Mouse (Mus musculus) E14TG2a.4 (cell line): ENCODE results near the gene Ptprt.

Experiments used
- CTCF ChIP-seq: conservative IDR thresholded peaks from 2 replicates; pipeline ENCODE4 v1.5.1; 2014; ENCODE audit warnings: low read length
- NANOG ChIP-seq: IDR thresholded peaks from 2 replicates; pipeline ENCODE4 v1.6.1; 2014; ENCODE audit warnings: borderline replicate concordance, low read length, mixed read lengths
- POU5F1 ChIP-seq: IDR thresholded peaks from 2 replicates; pipeline ENCODE4 v1.6.1; 2014; ENCODE audit warnings: low read length, borderline replicate concordance

DNA sequence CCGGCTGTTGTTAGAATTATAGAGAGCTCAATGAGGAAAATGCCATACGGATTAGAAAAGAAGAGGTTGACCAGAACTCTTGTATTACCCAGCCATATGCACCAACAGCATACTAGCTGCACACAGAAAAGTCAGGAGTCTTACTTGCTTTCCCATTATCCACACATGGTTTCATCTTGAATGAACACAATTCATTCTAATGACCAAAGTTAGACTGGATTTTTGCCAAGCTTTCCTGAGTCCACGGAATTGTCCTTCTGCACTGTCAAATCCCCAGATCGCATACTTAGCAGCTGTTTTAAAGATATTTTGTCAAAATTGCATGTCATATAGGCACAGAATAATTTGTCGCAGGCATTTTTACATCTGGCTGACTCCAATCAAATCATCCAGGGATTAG, 463.6 kb downstream of the Ptprt start:
- no peak for TF ChIP-seq CTCF
- no peak for TF ChIP-seq NANOG
- no peak for TF ChIP-seq POU5F1
